In genomic region chr10:75021138-75021537, GRCm38 (mm10) we compare ENCODE assay signal across 1 mouse cellular context.
TF ChIP-seq lines count a peak whose summit lies in the region.

No protein-coding gene starts in this region.

TF ChIP-seq in CH12.LX, 34 proteins besides CTCF, POLR2A, EP300 and RAD21 (continued from another document):
- TF ChIP-seq MEF2A (IDR thresholded peaks at IDR 0.05; ENCODE audit: borderline replicate concordance, low read depth, low read length) (0 out of 2 replicates have a peak, but pooled peaks have one; percentile 22), SMC3 (IDR thresholded peaks at IDR 0.05; ENCODE audit: low read depth, low read length) (peak; percentile 99), ZNF384 (IDR thresholded peaks at IDR 0.05; ENCODE audit: low read depth, low read length) (no peak), BHLHE40 (IDR thresholded peaks at IDR 0.05; ENCODE audit: low read depth, low read length) (no peak), ZKSCAN1 (IDR thresholded peaks at IDR 0.05; ENCODE audit: borderline replicate concordance, low read depth, low read length) (0 out of 2 replicates have a peak, but pooled peaks have one; percentile 17), MYC (IDR thresholded peaks at IDR 0.05; ENCODE audit: low read depth, low read length) (no peak), IRF4 (IDR thresholded peaks at IDR 0.05; ENCODE audit: low read depth, low read length) (no peak; the same call in 1 of the 2 replicates), JUND (conservative IDR thresholded peaks at IDR 0.05; ENCODE audit: low read depth, low read length) (no peak), NELFE (IDR thresholded peaks at IDR 0.05; ENCODE audit: low read depth, low read length) (peak; percentile 16; the same call in 1 of the 2 replicates), TCF12 (IDR thresholded peaks at IDR 0.05; ENCODE audit: low read depth, low read length) (peak; percentile 10; the same call in 1 of the 2 replicates), JUN (IDR thresholded peaks at IDR 0.05; ENCODE audit: insufficient read depth, low read depth, low read length) (no peak), SIN3A (IDR thresholded peaks at IDR 0.05; ENCODE audit: low read length) (peak; percentile 52; the same call in 1 of the 2 replicates), MAX (IDR thresholded peaks at IDR 0.05; ENCODE audit: low read length) (0 out of 2 replicates have a peak, but pooled peaks have one; percentile 30), MXI1 (IDR thresholded peaks at IDR 0.05; ENCODE audit: low read depth, low read length) (0 out of 2 replicates have a peak, but pooled peaks have one; percentile 30), USF2 (conservative IDR thresholded peaks at IDR 0.05; ENCODE audit: low read depth, low read length) (no peak), KAT2A (IDR thresholded peaks at IDR 0.05; ENCODE audit: insufficient replicate concordance, low read length) (no peak), CHD1 (IDR thresholded peaks at IDR 0.05; ENCODE audit: low read depth, low read length) (no peak), POLR2AphosphoS2 (IDR thresholded peaks at IDR 0.05; ENCODE audit: low read depth, low read length) (no peak), NRF1 (IDR thresholded peaks at IDR 0.05; ENCODE audit: low read depth, low read length) (no peak), RCOR1 (conservative IDR thresholded peaks at IDR 0.05; ENCODE audit: low read depth, low read length) (no peak), USF1 (IDR thresholded peaks at IDR 0.05; ENCODE audit: low read depth, low read length) (no peak), ETS1 (conservative IDR thresholded peaks at IDR 0.05; ENCODE audit: low read depth, low read length) (no peak), MAFK (IDR thresholded peaks at IDR 0.05; ENCODE audit: insufficient replicate concordance, low read length) (no peak), ZC3H11A (IDR thresholded peaks at IDR 0.05; ENCODE audit: low read depth, low read length) (peak; percentile 96), ZMIZ1 (IDR thresholded peaks at IDR 0.05; ENCODE audit: low read depth, low read length) (no peak)
